Mouse (Mus musculus) heart, postnatal 0 days (tissue): ENCODE measurements around the gene Rab28.

Source experiments
- CTCF ChIP-seq: IDR thresholded peaks from 2 replicates; pipeline ENCODE4 v1.5.1; 2016; ENCODE audit warnings: antibody characterized with exemption, control low read depth, low read depth
- EP300 ChIP-seq: IDR thresholded peaks from 2 replicates; pipeline ENCODE4 v1.6.1; 2016; ENCODE audit warnings: antibody characterized with exemption, low read depth

DNA sequence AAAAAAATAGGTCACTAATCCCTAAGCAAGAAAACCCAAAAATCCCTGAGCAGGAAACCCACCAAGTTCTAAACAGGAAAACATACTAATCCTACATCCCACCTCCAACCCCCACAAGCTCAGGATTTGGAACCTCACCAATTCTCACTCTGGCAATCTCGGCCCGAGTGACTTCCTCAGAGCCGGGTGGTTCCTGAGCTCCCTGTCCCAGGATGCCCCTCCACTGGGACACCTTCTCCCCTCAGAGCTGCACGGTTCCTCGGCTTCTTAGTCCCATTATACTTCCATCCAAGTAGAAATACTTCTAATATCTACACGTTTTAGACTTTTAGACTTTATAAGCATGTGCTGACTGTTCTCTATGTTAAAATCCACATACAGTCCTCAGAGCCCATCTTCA is 41.9 kb downstream of the Rab28 start:
- TF ChIP-seq CTCF = no peak
- no peak for TF ChIP-seq EP300
